Mouse (Mus musculus): ENCODE results near the gene Gm21885. TPM values are rescaled to one million over a fixed set of nuclear protein-coding genes. Genes with fewer than 3 reads are reported as not detected.

Gm21885 gene
- total RNA-seq, 2 experiments from 2014 or later = not detected

GRCm38 (mm10) chr11:94320969-94321930 is 39.6 kb downstream of the Gm21885 start:
- no peak for DNase-seq

DNA sequence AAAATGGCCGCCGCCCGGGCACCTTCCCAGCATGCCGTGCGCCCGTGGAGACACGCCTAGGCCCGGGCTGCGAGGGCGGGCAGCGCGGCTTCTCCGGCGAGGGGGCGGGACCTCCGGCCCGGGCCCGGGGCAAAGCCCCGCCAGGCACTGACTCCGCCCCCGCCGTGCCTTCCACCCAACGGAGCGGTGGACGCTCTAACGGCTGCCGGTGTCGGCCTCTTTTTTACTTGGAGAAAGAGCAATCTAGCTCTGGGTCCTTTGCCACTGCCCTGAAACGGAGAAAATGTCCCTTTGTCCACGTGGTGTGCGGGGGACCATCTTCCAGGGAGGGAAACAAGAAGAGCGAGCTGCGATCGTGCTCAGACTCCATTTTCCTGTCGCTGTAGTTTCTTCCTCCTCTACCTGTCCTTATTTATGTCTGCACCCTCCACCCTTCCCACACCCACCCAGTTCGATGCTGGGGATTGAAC is 40.3 kb downstream of the Gm21885 start, which contains the start of gene Luc7l3:
Luc7l3 (minus strand) TSS at position 58 of the 470 bp plus-strand sequence.
- DNase-seq = peak; percentile 94 to 96

DNA sequence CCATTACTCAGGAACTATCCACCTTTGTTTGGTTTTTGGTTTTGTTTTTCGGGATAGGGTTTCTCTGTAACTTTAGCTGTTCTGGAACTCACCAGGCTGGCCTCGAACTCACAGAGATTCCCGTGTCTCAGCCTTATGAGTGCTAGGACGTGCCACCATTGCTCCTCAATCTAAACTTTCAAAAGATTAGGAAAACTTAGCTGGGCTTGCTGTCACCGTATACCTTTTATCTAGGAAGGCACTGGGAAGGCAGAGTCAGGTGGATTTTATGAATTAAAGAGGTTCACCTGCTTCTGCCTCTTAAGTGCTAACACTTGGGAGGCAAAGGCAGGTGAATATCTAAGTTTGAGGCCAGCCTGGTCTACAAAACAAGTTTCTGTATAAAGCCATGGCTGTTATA is 41.0 kb downstream of the Gm21885 start:
- no peak for DNase-seq

DNA sequence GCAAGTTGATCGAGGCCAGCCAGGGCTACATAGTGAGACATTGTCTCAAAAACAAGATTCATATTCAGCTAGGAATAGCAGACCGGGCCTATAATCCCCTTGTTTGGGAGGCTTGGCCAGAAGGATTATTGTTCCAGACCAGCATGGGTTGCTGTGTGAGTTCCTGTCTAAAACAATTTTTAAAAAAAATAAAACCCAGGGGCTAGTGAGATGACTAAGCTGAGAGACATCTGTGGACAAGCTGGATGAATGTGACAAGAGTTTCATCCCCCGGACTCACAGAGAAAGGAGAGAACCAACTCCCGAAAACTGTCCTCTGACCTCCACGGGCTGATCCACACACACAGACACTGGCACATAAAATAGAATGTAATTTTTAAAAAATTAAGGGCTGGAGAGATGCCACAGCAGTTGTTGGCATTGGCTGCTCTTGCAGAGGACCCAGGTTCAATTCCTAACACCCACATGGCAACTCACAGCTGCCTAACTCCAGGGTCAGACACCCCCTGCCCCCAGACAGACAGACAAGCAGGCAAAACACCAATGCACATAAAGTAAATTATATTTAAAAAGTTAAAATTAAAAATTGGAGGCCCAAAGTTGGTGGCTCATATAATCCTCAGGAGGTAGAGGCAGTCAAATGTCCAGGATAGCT is 41.7 kb downstream of the Gm21885 start:
- DNase-seq = no peak

GRCm38 (mm10) chr11:94324618-94325017 is 42.9 kb downstream of the Gm21885 start:
- DNase-seq = no peak

- no peak for DNase-seq
These were observed 45.3 kb downstream of the Gm21885 start for GRCm38 (mm10) chr11:94326961-94327411.

DNA sequence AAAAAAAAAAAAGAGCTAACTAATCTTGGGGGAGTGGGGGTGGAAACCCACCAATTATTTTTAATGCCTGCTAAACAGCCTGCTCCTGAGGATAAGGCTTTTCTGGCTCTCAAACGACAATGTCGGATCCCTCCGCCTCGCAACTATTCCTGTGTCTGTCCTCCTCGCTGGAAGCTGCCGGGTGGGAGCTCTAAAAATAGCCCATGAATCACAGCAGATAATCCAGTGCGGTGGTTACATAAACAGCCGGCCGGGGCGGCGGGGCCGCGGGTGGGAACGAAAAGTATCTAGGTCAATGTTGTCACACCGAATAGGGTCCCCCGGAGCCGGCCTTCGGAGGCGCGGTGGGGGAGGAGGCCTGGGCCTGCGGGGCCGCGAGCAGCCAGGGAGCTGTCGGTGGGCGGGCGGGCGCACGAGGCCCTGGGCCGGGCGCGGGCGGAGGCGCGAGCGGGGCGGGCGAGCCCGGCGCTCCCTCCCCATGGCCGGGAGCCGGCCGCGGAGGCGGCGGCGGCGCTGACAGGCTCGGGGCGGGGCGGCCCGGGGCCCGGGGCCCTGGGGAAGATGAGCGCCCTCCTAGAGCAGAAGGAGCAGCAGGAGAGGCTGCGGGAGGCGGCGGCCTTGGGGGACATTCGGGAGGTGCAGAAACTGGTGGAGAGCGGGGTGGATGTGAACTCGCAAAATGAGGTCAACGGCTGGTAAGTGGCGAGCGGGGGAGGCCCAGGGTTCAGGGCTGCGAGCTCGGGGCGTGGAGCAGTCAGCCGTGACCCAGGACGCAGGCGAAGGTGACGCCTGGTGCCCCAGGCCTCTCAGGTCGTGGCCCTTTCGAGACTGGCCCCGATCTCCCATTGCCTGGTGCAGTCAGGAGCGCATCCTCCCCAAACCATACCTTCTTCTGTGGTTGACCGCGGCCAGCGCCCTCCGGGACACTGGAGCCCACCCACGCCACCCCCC is 46.3 kb downstream of the Gm21885 start, which contains the start of gene Ankrd40:
Ankrd40 (plus strand) TSS at position 309 of the 951 bp plus-strand sequence.
- DNase-seq = peak; percentile 97

GRCm38 (mm10) chr11:94328644-94329025 is 47.0 kb downstream of the Gm21885 start:
- DNase-seq = no peak

GRCm38 (mm10) chr11:94329270-94329891 is 47.7 kb downstream of the Gm21885 start:
- peak; percentile 57 to 58 for DNase-seq

- DNase-seq = no peak
These were observed 48.5 kb downstream of the Gm21885 start for GRCm38 (mm10) chr11:94330211-94330610.

DNA sequence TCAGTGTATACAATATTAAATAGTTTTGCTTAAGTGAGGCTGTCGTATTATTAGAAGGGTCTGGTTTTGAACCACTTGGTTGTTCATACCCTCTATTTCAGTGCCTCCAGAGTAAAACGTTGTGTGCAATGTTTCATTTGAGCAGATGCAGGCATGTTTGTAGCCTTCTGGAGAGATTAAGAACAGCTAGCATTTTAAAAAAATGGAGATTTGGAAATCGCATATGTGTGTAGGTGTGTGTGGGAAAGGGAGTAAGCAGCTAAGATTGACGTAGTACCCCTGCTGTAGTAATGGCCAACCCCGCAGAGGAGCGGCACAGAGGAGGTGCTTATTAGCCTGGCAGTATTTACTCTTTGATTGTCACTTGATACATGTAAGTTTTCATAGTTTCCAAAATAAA is 51.1 kb downstream of the Gm21885 start:
- no peak for DNase-seq

GRCm38 (mm10) chr11:94334386-94334968 is 52.8 kb downstream of the Gm21885 start:
- no peak for DNase-seq

Other genes with a start within 250 kb of the Gm21885 start
- gene Tob1, start 70.4 kb upstream of the Gm21885 start, total RNA-seq (2021) = 10 to 100 TPM; 37.5 to 37.7 TPM
- gene Wfikkn2, start 35.9 kb upstream of the Gm21885 start, total RNA-seq (2021) = under 1 TPM; 0.25 to 0.61 TPM
- 100 to 1,000 TPM; 120 to 123 TPM for gene Luc7l3, start 40.1 kb downstream of the Gm21885 start, total RNA-seq (2021)
- 100 to 1,000 TPM; 127 to 131 TPM for gene Ankrd40, start 46.1 kb downstream of the Gm21885 start, total RNA-seq (2021)
- gene Abcc3, start 111.1 kb downstream of the Gm21885 start, total RNA-seq (2021) = 1 to 10 TPM; 2.2 to 2.9 TPM
- gene Cacna1g, start 192.3 kb downstream of the Gm21885 start, total RNA-seq (2021) = 10 to 100 TPM; 65.7 to 81.0 TPM
- under 1 TPM in 1 of 2 experiments, not detected in 1; 0.45 TPM for gene Spata20, start 204.3 kb downstream of the Gm21885 start, total RNA-seq (2021)
- gene Epn3, start 218.1 kb downstream of the Gm21885 start, total RNA-seq (2021) = 1 to 10 TPM; 1.4 to 1.8 TPM
- 1 to 10 TPM; 2.8 to 3.6 TPM for gene Mycbpap, start 239.9 kb downstream of the Gm21885 start, total RNA-seq (2021)

Measured in layer of hippocampus, postnatal 36 days (tissue).